Mouse (Mus musculus) neural tube, embryonic 11.5 days (tissue): ENCODE data around the gene Sct. TPM values are rescaled to one million over a fixed set of nuclear protein-coding genes. Genes with fewer than 3 reads are reported as not detected.
A peak's percentile ranks its signal among the peaks of the same experiment; 100 is the strongest.

ENCODE experiments used
- ATAC-seq: fragments of 200-750 bp; cut with Nextera tagmentation; 2 replicates; pipeline ENCODE4 v1.8.0; 2017; ENCODE audit warnings: moderate number of reproducible peaks, mild to moderate bottlenecking, moderate TSS enrichment, moderate library complexity; ENCODE audit not compliant: insufficient read depth, low FRiP score, low TSS enrichment
- DNase-seq: peaks from one replicate; pipeline ENCODE4 v3.0.0-alpha.2; 2015; ENCODE audit warnings: low spot score
- H3K27ac ChIP-seq: fragments of 300-500 bp; sonication (generic); 2 replicates; pipeline ENCODE4 v1.5.1; 2014; ENCODE audit warnings: low read depth, mild to moderate bottlenecking, low read length
- H3K27me3 ChIP-seq: fragments of 300-500 bp; sonication (generic); 2 replicates; pipeline ENCODE4 v1.6.1; 2014; ENCODE audit warnings: mild to moderate bottlenecking, low read length, mixed read lengths; ENCODE audit not compliant: control insufficient read depth, insufficient read depth
- H3K36me3 ChIP-seq: fragments of 300-500 bp; sonication (generic); 2 replicates; pipeline ENCODE4 v1.6.1; 2014; ENCODE audit warnings: mild to moderate bottlenecking, low read length, moderate library complexity, mixed read lengths; ENCODE audit not compliant: control insufficient read depth, insufficient read depth
- H3K4me1 ChIP-seq: fragments of 300-500 bp; sonication (generic); 2 replicates; pipeline ENCODE4 v1.6.1; 2014; ENCODE audit warnings: low read length, mixed read lengths; ENCODE audit not compliant: control insufficient read depth, insufficient read depth
- H3K4me2 ChIP-seq: fragments of 300-500 bp; sonication (generic); 2 replicates; pipeline ENCODE4 v1.6.1; 2014; ENCODE audit warnings: low read depth, mild to moderate bottlenecking, moderate library complexity
- H3K4me3 ChIP-seq: fragments of 300-500 bp; sonication (generic); 2 replicates; pipeline ENCODE4 v1.5.1; 2014; ENCODE audit warnings: low read depth, low read length
- H3K9ac ChIP-seq: fragments of 300-500 bp; sonication (generic); 2 replicates; pipeline ENCODE4 v1.6.1; 2014; ENCODE audit warnings: mild to moderate bottlenecking, low read length
- H3K9me3 ChIP-seq: fragments of 300-500 bp; sonication (generic); 2 replicates; pipeline ENCODE4 v1.6.1; 2016; ENCODE audit warnings: low read length; ENCODE audit not compliant: control insufficient read depth
- WGBS: fragments of 180-500 bp; shearing (Covaris S2); extraction: QIAGEN DNeasy Blood & Tissue Kit; methylation state at CpG from one replicate; pipeline ENCODE4 v1.1.7; 2014; 5-methylcytosine and 5-hydroxymethylcytosine counted together
- polyA plus RNA-seq: library from polyadenylated mRNA; unstranded; fragments of >200 nt; fragmentation: Nextera tagmentation; extraction: Ambion mirVana; gene quantifications from 2 replicates; pipeline ENCODE4 v1.2.1, GENCODE M21; 2014

Gene Sct
- polyA plus RNA-seq, 1 experiment from 2014 or later: 13.2 TPM

- ATAC-seq (peak; percentile 35; the same call in 1 of the 2 replicates), DNase-seq (peak; percentile 66)
- peak overlapping the region; percentile 26 for H3K9ac ChIP-seq
- peak overlapping the region; percentile 33 for H3K4me3 ChIP-seq
- peaks cover 15% of the 10 kb centered on the region for H3K4me1 ChIP-seq
- no peaks in the 10 kb centered on the region for H3K36me3 ChIP-seq
- peak overlapping the region; percentile 57 for H3K4me2 ChIP-seq
- WGBS: 1% methylated on average over 52 of the region's 53 CpGs
- H3K27ac ChIP-seq: no peak overlapping the region
- H3K9me3 ChIP-seq: no peaks in the 10 kb centered on the region
- H3K27me3 ChIP-seq: peaks cover 57% of the 10 kb centered on the region
Measured at GRCm38 (mm10) chr7:141293852-141294471, 15.0 kb upstream of the Sct start.

GRCm38 (mm10) chr7:141292583-141293388 is 13.9 kb upstream of the Sct start:
- no peak for ATAC-seq
- peaks cover 15% of the 10 kb centered on the region for H3K4me1 ChIP-seq
- peaks cover 57% of the 10 kb centered on the region for H3K27me3 ChIP-seq
- no peaks in the 10 kb centered on the region for H3K9me3 ChIP-seq
- H3K9ac ChIP-seq: no peak overlapping the region; the same call in 1 of the 2 replicates
- WGBS: 31% methylated on average over 15 of the region's 15 CpGs
- no peaks in the 10 kb centered on the region for H3K36me3 ChIP-seq
- H3K4me3 ChIP-seq: peak overlapping the region; percentile 49; the same call in 1 of the 2 replicates
- DNase-seq: peak; percentile 18
- H3K27ac ChIP-seq: no peak overlapping the region
- H3K4me2 ChIP-seq: peak overlapping the region; percentile 77

GRCm38 (mm10) chr7:141291921-141292582 is 13.1 kb upstream of the Sct start, which contains the start of gene Drd4:
Drd4 (plus strand) TSS chr7:141292006.
- DNase-seq (peak; percentile 53), ATAC-seq (no peak)
- Histone ChIP-seq H3K4me3 (peak within 1 kb of the TSS; percentile 49), H3K4me1 (peaks cover 15% of the 10 kb centered on the region), H3K9ac (peak within 1 kb of the TSS; percentile 63), H3K4me2 (peak within 1 kb of the TSS; percentile 77), H3K27me3 (peaks cover 57% of the 10 kb centered on the region), H3K27ac (no peak within 1 kb of the TSS), H3K9me3 (no peaks in the 10 kb centered on the region), H3K36me3 (no peaks in the 10 kb centered on the region)
- 2% methylated on average over 40 of the region's 46 CpGs for WGBS

GRCm38 (mm10) chr7:141288042-141288441 is 9.1 kb upstream of the Sct start:
- WGBS: 86% methylated on average over 3 of the region's 3 CpGs
- no peak overlapping the region for H3K27ac ChIP-seq
- H3K4me1 ChIP-seq: peaks cover 4% of the 10 kb centered on the region; the same call in 1 of the 2 replicates
- no peak overlapping the region for H3K4me3 ChIP-seq
- H3K36me3 ChIP-seq: no peaks in the 10 kb centered on the region
- H3K9me3 ChIP-seq: no peaks in the 10 kb centered on the region
- ATAC-seq (no peak), DNase-seq (no peak)
- H3K27me3 ChIP-seq: peaks cover 28% of the 10 kb centered on the region
- H3K9ac ChIP-seq: no peak overlapping the region
- no peak overlapping the region for H3K4me2 ChIP-seq

GRCm38 (mm10) chr7:141282756-141283155 is 3.8 kb upstream of the Sct start:
- Histone ChIP-seq H3K9me3 (no peaks in the 10 kb centered on the region), H3K4me1 (0 out of 2 replicates have a peak, but pooled peaks cover 3% of the 10 kb centered on the region), H3K27me3 (0 out of 2 replicates have a peak, but pooled peaks cover 2% of the 10 kb centered on the region), H3K36me3 (no peaks in the 10 kb centered on the region), H3K9ac (no peak overlapping the region), H3K27ac (no peak overlapping the region), H3K4me2 (no peak overlapping the region), H3K4me3 (no peak overlapping the region)
- ATAC-seq (no peak), DNase-seq (no peak)
- 82% methylated on average over 4 of the region's 4 CpGs for WGBS

- Histone ChIP-seq H3K4me2 (no peak overlapping the region), H3K4me3 (no peak overlapping the region), H3K36me3 (no peaks in the 10 kb centered on the region), H3K9ac (no peak overlapping the region), H3K9me3 (no peaks in the 10 kb centered on the region), H3K27me3 (0 out of 2 replicates have a peak, but pooled peaks cover 2% of the 10 kb centered on the region), H3K4me1 (0 out of 2 replicates have a peak, but pooled peaks cover 3% of the 10 kb centered on the region), H3K27ac (no peak overlapping the region)
- ATAC-seq (no peak), DNase-seq (no peak)
- 68% methylated on average over 6 of the region's 6 CpGs for WGBS
Measured at GRCm38 (mm10) chr7:141281442-141281841, 2.5 kb upstream of the Sct start.

- DNase-seq: no peak
- WGBS: 79% methylated on average over 11 of the region's 11 CpGs
- no peak overlapping the region for H3K9ac ChIP-seq
- no peaks in the 10 kb centered on the region for H3K36me3 ChIP-seq
- no peak overlapping the region for H3K4me2 ChIP-seq
- H3K9me3 ChIP-seq: no peaks in the 10 kb centered on the region
- no peak overlapping the region for H3K4me3 ChIP-seq
- ATAC-seq: 0 out of 2 replicates have a peak, but pooled peaks have one; percentile 5
- H3K27ac ChIP-seq: no peak overlapping the region
- 0 out of 2 replicates have a peak, but pooled peaks cover 3% of the 10 kb centered on the region for H3K4me1 ChIP-seq
- H3K27me3 ChIP-seq: 0 out of 2 replicates have a peak, but pooled peaks cover 2% of the 10 kb centered on the region
Measured at GRCm38 (mm10) chr7:141277701-141278678, 943 bp downstream of the Sct start.
